19 mouse cellular contexts compared by ENCODE assay signal in the genomic region with DNA sequence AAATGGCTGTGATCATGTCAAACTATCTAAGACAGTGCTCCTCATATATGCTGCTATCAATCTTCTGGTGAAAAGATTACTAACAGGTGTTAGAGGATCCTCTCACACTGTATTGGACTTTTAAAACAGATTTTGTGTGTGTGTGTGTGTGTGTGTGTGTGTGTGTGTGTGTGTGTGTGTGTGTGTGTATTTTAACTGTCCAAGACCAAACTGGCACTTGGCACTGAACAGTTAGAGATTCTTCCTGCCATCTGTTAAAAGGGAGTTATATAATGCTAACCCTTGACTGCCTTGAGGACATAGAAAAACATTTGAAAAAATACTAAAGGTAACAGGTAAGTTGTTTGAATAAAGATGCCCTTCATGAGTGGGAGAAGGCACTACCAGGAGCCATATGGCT. TPM values are rescaled to one million over a fixed set of nuclear protein-coding genes. Genes with fewer than 3 reads are reported as not detected.
DNase-seq lines count a peak whose midpoint lies in the region; ATAC-seq lines count a peak whose summit lies in the region.
"Had no signal": no experiment of that assay in that cellular context is flagged by ENCODE, and none has a peak within 500 bp of the region (broad histone marks: within the 10 kb centered on the region; RNA-seq: fewer than 3 reads in every experiment).

No protein-coding gene starts in this region.

- no peak overlapping the region for H3K27ac ChIP-seq in embryonic facial prominence, embryonic 10.5 days (replicated peaks)
- H3K27ac ChIP-seq: embryonic facial prominence, embryonic 13.5 days; embryonic facial prominence, embryonic 15.5 days; forebrain, embryonic 10.5 days; forebrain, embryonic 12.5 days; gastrocnemius, adult 2 months had no signal

- DNase-seq in cerebellum, adult 11-12 months: peak; percentile 33
- no peak for DNase-seq in cerebellum, adult 8-10 months
- peak; percentile 82 for DNase-seq in brain, adult 2 months (ENCODE audit: low read depth, low spot score)
- peak; percentile 85 for DNase-seq in cerebellum, adult 9-10 months
- peak; percentile 50 to 62 for DNase-seq in cerebellum, postnatal 25 days
- DNase-seq in heart, adult 11 months: no peak
- DNase-seq in embryonic facial prominence, embryonic 10.5 days (ENCODE audit: low spot score): no peak
- DNase-seq: adrenal gland, adult 2 months; adrenal gland, postnatal 10 days; adrenal gland, postnatal 25 days; gastrocnemius, adult 2 months had no signal

- no peaks in the 10 kb centered on the region for H3K9me3 ChIP-seq in embryonic facial prominence, embryonic 10.5 days
- H3K9me3 ChIP-seq: embryonic facial prominence, embryonic 13.5 days; embryonic facial prominence, embryonic 15.5 days; forebrain, embryonic 10.5 days; forebrain, embryonic 12.5 days had no signal

- H3K36me3 ChIP-seq in embryonic facial prominence, embryonic 10.5 days (replicated peaks): no peaks in the 10 kb centered on the region
- H3K36me3 ChIP-seq: embryonic facial prominence, embryonic 13.5 days; embryonic facial prominence, embryonic 15.5 days; forebrain, embryonic 10.5 days; forebrain, embryonic 12.5 days had no signal

- no peak overlapping the region for H3K4me3 ChIP-seq in embryonic facial prominence, embryonic 10.5 days
- H3K4me3 ChIP-seq: embryonic facial prominence, embryonic 13.5 days; embryonic facial prominence, embryonic 15.5 days; erythroblast, embryonic 14.5 days; forebrain, embryonic 10.5 days; forebrain, embryonic 12.5 days; gastrocnemius, adult 2 months had no signal

- ATAC-seq in granulocyte monocyte progenitor cell, adult 5-6 weeks (replicated peaks; ENCODE audit: poor library complexity, severe bottlenecking): no peak
- ATAC-seq: forebrain, embryonic 14.5 days; forebrain, embryonic 16.5 days had no signal

- no peaks in the 10 kb centered on the region for H3K27me3 ChIP-seq in embryonic facial prominence, embryonic 10.5 days (replicated peaks; ENCODE audit: low read depth, poor library complexity, severe bottlenecking)
- H3K27me3 ChIP-seq: embryonic facial prominence, embryonic 13.5 days; embryonic facial prominence, embryonic 15.5 days; forebrain, embryonic 12.5 days had no signal

- 0 out of 2 replicates have a peak, but pooled peaks cover 3% of the 10 kb centered on the region for H3K4me1 ChIP-seq in embryonic facial prominence, embryonic 10.5 days
- H3K4me1 ChIP-seq: embryonic facial prominence, embryonic 13.5 days; embryonic facial prominence, embryonic 15.5 days; forebrain, embryonic 10.5 days; forebrain, embryonic 12.5 days had no signal

RNA-seq across cellular contexts. Expression of a gene that starts 15.7 kb away (rescaled TPM):
- polyA plus RNA-seq in embryonic facial prominence, embryonic 10.5 days (2016; fragmentation: Nextera tagmentation; extraction: Ambion mirVana): 0.73 and 1.2 TPM in 2 replicates
- total RNA-seq in granulocyte monocyte progenitor cell, adult 5-6 weeks (2014; fragmentation: Nextera tagmentation): not detected in 2 replicates
- total RNA-seq in granulocyte monocyte progenitor cell, adult 5-6 weeks (2017): not detected in 2 replicates

Comparison
In these comparisons a context has a peak if more than half of its experiments do, and no peak if none do; other contexts are left out.
1. DNase-seq: peak in cerebellum, adult 11-12 months (single experiment), brain, adult 2 months (single experiment), cerebellum, adult 9-10 months (single experiment) and cerebellum, postnatal 25 days (2 of 2); none in cerebellum, adult 8-10 months (single experiment), heart, adult 11 months (single experiment) and embryonic facial prominence, embryonic 10.5 days (single experiment).